Mouse (Mus musculus) hindbrain, embryonic 16.5 days (tissue): Measurements from ENCODE around the gene Tns3. TPM values are rescaled to one million over a fixed set of nuclear protein-coding genes. Genes with fewer than 3 reads are reported as not detected.
"Not testable (repeated sequence)": the region's sequence is repeated elsewhere in the genome, so short reads cannot be mapped to it uniquely, and the experiment has no call there.

Experiments
- ATAC-seq: fragments of 200-750 bp; cut with Nextera tagmentation; 2 replicates; pipeline ENCODE4 v1.8.0; 2017; ENCODE audit warnings: moderate TSS enrichment, moderate library complexity
- H3K27ac ChIP-seq: fragments of 300-500 bp; sonication (generic); 2 replicates; pipeline ENCODE4 v1.5.1; 2014; ENCODE audit warnings: low read depth, mild to moderate bottlenecking, control low read depth, low read length, moderate library complexity
- H3K27me3 ChIP-seq: fragments of 300-500 bp; sonication (generic); replicated peaks from 2 replicates; pipeline ENCODE4 v1.6.1; 2014; ENCODE audit warnings: low read length; ENCODE audit not compliant: control insufficient read depth, insufficient read depth
- H3K36me3 ChIP-seq: fragments of 300-500 bp; sonication (generic); 2 replicates; pipeline ENCODE4 v1.6.1; 2014; ENCODE audit warnings: mild to moderate bottlenecking, low read length, moderate library complexity, mixed read lengths; ENCODE audit not compliant: control insufficient read depth, insufficient read depth
- H3K4me1 ChIP-seq: fragments of 300-500 bp; sonication (generic); 2 replicates; pipeline ENCODE4 v1.6.1; 2014; ENCODE audit warnings: low read depth, low read length; ENCODE audit not compliant: control insufficient read depth, insufficient read depth
- H3K4me2 ChIP-seq: fragments of 300-500 bp; sonication (generic); 2 replicates; pipeline ENCODE4 v1.6.1; 2014; ENCODE audit warnings: mild to moderate bottlenecking, low read length, control low read depth, moderate library complexity
- H3K4me3 ChIP-seq: fragments of 300-500 bp; sonication (generic); 2 replicates; pipeline ENCODE4 v1.5.1; 2014; ENCODE audit warnings: mild to moderate bottlenecking, low read length, control low read depth, moderate library complexity
- H3K9ac ChIP-seq: fragments of 300-500 bp; sonication (generic); 2 replicates; pipeline ENCODE4 v1.6.1; 2014; ENCODE audit warnings: low read depth, mild to moderate bottlenecking, control low read depth, low read length, moderate library complexity
- H3K9me3 ChIP-seq: fragments of 300-500 bp; sonication (generic); 2 replicates; pipeline ENCODE4 v1.6.1; 2014; ENCODE audit warnings: mild to moderate bottlenecking, low read length, moderate library complexity; ENCODE audit not compliant: control insufficient read depth
- WGBS: fragments of 180-500 bp; shearing (Covaris S2); extraction: QIAGEN DNeasy Blood & Tissue Kit; methylation state at CpG from one replicate; pipeline ENCODE4 v1.1.7; 2014; 5-methylcytosine and 5-hydroxymethylcytosine counted together
- polyA plus RNA-seq: library from polyadenylated mRNA; unstranded; fragments of >200 nt; fragmentation: Nextera tagmentation; extraction: Ambion mirVana; gene quantifications from 2 replicates; pipeline ENCODE4 v1.2.1, GENCODE M21; 2015

The Tns3 gene
- polyA plus RNA-seq, 1 experiment from 2014 or later: 7.5 TPM

DNA sequence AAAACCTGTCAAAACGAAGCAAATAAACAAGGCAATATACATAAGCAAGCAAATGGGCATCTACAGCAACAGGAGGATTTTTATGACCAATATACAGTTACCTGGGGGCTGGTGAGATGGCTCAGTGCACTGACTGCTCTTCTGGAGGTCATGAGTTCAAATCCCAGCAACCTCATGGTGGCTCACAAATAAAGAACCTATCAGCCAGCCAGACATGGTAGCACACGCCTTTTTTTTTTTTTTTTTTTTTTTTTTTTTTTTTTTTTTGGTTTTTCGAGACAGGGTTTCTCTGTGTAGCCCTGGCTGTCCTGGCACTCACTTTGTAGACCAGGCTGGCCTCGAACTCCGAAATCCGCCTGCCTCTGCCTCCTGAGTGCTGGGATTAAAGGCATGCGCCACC is 45.2 kb downstream of the Tns3 start:
- H3K4me1 ChIP-seq, H3K4me2 ChIP-seq, H3K27me3 ChIP-seq, ATAC-seq, H3K36me3 ChIP-seq, H3K9me3 ChIP-seq, H3K27ac ChIP-seq, H3K4me3 ChIP-seq, H3K9ac ChIP-seq: not testable (repeated sequence)
- 93% methylated on average over 7 of the region's 7 CpGs for WGBS

DNA sequence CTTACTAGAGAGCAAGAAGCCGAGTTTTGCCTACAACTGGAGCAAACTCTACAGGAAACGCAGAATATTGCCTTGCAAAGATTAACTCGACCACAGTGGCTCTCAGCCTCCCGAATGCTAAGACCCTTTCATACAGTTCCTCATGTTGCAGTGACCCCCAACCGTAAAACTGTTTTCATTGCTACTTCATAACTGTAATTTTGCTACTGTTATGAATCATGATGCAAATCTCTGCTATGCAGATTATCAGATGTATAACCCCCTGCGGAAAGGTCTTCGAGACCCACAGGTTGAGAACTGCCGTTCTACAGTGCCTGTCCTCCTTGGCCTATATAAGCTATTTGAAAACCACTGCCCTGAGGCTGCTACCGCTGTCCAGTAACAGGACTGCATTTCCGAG is 46.0 kb downstream of the Tns3 start:
- no peak overlapping the region for H3K27ac ChIP-seq
- peaks cover under 1% of the 10 kb centered on the region for H3K4me1 ChIP-seq
- no peak overlapping the region for H3K9ac ChIP-seq
- H3K4me2 ChIP-seq: no peak overlapping the region
- no peak for ATAC-seq
- no peak overlapping the region for H3K4me3 ChIP-seq
- no peaks in the 10 kb centered on the region for H3K36me3 ChIP-seq
- 73% methylated on average over 10 of the region's 10 CpGs for WGBS
- no peaks in the 10 kb centered on the region for H3K27me3 ChIP-seq
- no peaks in the 10 kb centered on the region for H3K9me3 ChIP-seq

DNA sequence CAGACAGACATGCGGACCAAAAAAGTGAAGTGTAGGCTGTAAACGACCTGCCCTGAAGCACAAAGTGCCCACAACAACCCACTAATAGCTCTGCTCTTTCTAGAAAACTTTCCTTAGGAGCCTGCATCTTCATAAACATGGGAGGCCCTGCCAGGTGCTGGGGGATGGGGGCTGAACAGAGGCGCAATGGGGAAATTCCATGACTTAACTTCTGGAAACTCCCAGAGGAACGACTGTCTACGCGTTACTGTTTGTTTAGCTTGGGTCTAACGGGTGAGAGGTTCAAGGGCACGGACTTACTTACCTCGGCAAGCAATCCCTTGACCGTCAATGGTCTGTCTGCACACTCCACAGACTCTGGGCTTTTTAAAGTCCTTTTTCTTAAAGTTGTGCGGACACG is 48.9 kb downstream of the Tns3 start:
- H3K36me3 ChIP-seq: no peaks in the 10 kb centered on the region
- no peak overlapping the region for H3K27ac ChIP-seq
- no peak for ATAC-seq
- H3K9ac ChIP-seq: no peak overlapping the region
- no peaks in the 10 kb centered on the region for H3K4me1 ChIP-seq
- H3K4me2 ChIP-seq: no peak overlapping the region
- no peaks in the 10 kb centered on the region for H3K9me3 ChIP-seq
- WGBS: 81% methylated on average over 12 of the region's 12 CpGs
- no peak overlapping the region for H3K4me3 ChIP-seq
- H3K27me3 ChIP-seq: no peaks in the 10 kb centered on the region

DNA sequence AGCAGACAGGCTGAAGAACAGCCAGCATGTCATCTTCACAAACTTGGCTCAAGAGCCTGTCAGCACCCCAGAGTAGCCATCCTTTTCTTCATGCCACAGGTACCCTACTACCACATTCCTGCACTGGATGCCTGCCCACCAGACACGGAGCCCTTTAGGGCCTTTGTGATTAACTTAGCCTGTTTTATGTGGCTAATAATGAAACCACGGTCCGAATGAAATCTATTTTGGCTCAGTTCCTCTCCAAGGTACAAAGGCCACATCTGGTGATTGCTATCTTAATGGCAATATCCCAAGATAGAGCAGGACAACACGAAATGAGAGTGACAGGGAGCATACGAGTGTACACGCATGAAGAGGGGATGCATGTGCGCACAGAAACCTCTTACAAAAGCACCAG is 53.9 kb downstream of the Tns3 start:
- no peaks in the 10 kb centered on the region; the same call in 1 of the 2 replicates for H3K9me3 ChIP-seq
- ATAC-seq: no peak
- no peak overlapping the region for H3K27ac ChIP-seq
- WGBS: 65% methylated on average over 7 of the region's 7 CpGs
- H3K9ac ChIP-seq: no peak overlapping the region
- no peak overlapping the region for H3K4me2 ChIP-seq
- H3K4me3 ChIP-seq: no peak overlapping the region
- no peaks in the 10 kb centered on the region for H3K36me3 ChIP-seq
- no peaks in the 10 kb centered on the region for H3K4me1 ChIP-seq
- H3K27me3 ChIP-seq: no peaks in the 10 kb centered on the region

DNA sequence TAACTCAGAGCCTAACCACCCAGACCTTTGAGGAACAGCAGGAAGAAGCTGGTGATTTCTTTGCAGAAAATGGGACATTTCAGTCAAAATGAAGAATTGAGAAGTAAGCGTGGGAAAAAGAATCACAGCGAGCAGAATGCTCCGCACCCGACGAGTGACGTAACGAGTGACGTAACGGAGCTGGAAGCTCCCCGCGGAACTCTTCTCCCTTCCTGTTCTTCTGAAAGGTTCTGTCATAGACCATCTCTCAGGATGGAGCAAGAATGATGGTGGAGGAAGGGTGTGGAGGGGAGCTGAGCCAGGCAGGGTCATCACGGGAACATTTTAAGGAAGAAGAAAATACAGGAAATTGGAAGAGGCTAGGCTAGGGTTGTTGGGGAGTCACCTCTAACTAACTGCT is 54.5 kb downstream of the Tns3 start:
- no peak overlapping the region for H3K4me3 ChIP-seq
- ATAC-seq: no peak
- H3K9ac ChIP-seq: no peak overlapping the region
- no peak overlapping the region for H3K4me2 ChIP-seq
- H3K36me3 ChIP-seq: no peaks in the 10 kb centered on the region
- H3K27ac ChIP-seq: no peak overlapping the region
- 88% methylated on average over 12 of the region's 12 CpGs for WGBS
- H3K27me3 ChIP-seq: no peaks in the 10 kb centered on the region
- H3K9me3 ChIP-seq: no peaks in the 10 kb centered on the region; the same call in 1 of the 2 replicates
- H3K4me1 ChIP-seq: no peaks in the 10 kb centered on the region

DNA sequence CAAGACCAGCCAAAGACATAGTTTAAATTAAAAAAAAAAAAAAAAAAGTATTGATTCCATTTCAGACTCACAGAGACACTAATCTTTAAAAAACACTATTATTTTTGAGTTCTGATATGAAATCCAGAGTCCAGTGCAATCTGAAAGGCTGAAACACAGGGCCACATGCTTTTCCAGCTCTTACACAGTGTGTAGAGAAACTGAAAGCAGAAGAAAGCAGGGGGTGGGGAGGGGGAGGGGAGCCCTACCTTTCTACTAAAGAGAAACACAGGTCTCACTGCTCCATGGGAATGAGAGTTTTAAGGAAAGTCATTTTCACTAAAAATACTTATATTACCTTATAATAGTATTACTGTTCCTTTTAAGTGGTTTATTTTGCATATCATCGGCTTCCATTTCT is 57.2 kb downstream of the Tns3 start:
- H3K4me3 ChIP-seq: no peak overlapping the region
- no peaks in the 10 kb centered on the region for H3K36me3 ChIP-seq
- 97% methylated on average over 1 of the region's 1 CpGs for WGBS
- no peak overlapping the region for H3K9ac ChIP-seq
- H3K4me2 ChIP-seq: no peak overlapping the region
- no peaks in the 10 kb centered on the region for H3K27me3 ChIP-seq
- H3K9me3 ChIP-seq: no peaks in the 10 kb centered on the region; the same call in 1 of the 2 replicates
- no peaks in the 10 kb centered on the region for H3K4me1 ChIP-seq
- H3K27ac ChIP-seq: no peak overlapping the region
- ATAC-seq: no peak

DNA sequence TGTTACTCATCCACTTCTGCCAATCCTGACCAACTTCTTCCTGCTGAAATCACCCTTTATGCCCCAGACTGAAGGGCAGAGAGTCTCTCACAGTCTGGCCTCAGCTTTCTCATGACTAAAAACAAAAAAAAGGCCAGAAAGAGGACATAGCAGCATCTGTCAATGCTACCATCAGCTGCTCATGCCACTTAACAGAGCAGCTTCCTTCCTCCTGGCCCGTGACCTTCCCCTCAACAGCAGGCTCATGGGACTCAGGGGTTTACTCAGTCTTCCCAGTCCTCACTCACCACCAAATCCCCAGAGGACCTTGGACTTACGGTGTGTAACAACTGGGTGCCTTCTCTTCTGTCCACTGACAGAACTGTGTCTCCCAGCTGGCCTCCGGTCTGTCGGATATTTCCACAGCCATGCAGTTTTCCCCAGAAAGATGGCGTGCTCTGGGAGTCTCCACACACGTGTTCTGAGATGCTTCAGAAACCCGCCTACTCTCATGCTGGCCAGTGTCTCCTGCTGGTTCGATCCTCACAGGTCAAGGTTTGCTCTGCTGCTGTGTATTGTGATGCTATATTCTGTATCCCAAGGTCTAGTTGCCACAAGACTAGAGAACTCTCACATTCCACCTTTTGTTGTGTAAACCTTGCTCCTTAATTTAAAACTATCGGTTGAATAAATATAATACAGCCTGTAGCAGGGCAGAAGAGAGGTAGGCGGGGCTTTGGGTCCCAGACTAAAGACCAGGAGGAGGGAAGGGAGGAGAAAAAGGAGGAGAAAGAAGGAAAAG is 59.4 kb downstream of the Tns3 start:
- no peak overlapping the region for H3K27ac ChIP-seq
- no peak for ATAC-seq
- no peak overlapping the region for H3K9ac ChIP-seq
- H3K36me3 ChIP-seq: no peaks in the 10 kb centered on the region
- H3K27me3 ChIP-seq: no peaks in the 10 kb centered on the region
- H3K4me3 ChIP-seq: no peak overlapping the region
- no peaks in the 10 kb centered on the region for H3K4me1 ChIP-seq
- 83% methylated on average over 10 of the region's 10 CpGs for WGBS
- no peak overlapping the region for H3K4me2 ChIP-seq
- H3K9me3 ChIP-seq: no peaks in the 10 kb centered on the region; the same call in 1 of the 2 replicates

DNA sequence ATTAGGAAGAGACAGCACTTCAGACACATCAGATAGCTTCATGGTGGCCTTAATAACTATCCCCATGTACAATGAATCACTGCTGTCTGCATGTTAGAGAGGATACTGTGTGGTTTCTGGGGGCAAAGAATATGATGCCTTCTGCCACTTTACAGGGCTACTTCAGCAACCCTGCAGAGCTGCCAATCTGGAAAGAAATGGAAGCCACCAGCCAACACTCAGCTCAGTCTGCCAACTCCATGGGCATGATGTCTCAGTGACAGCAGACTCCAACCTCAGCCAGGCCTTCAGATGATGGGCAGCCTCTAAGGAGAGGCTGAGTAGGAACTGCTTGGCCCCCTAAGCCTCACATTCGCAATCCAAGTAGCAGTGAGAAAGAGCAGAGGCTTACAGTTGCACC is 61.7 kb downstream of the Tns3 start:
- WGBS: 76% methylated on average over 1 of the region's 1 CpGs
- H3K4me3 ChIP-seq: no peak overlapping the region

DNA sequence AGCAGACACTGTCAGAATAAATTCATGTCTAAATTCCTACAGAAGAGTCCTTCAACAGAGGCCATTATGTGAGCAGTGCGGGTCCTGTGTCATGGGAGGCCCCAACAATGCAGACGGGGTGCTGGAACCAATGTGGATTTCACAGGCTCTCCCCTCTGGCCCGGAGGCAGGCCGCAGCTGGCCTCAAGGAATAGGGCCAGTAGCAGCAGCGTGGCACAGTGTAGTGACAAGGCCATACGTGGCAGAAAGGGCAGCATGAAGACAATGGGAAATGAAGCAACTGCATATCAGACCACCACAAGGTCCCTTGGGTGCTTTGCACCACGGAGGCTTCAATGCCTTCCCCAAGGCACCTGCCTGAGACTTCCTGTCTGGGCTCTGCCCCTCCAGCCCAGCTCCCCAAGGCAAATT is 62.9 kb downstream of the Tns3 start:
- H3K4me1 ChIP-seq: no peaks in the 10 kb centered on the region
- no peak overlapping the region for H3K4me2 ChIP-seq
- no peaks in the 10 kb centered on the region; the same call in 1 of the 2 replicates for H3K9me3 ChIP-seq
- ATAC-seq: peak; percentile 70; the same call in 1 of the 2 replicates
- WGBS: 18% methylated on average over 7 of the region's 7 CpGs
- H3K4me3 ChIP-seq: no peak overlapping the region
- no peaks in the 10 kb centered on the region for H3K27me3 ChIP-seq
- H3K9ac ChIP-seq: no peak overlapping the region
- H3K36me3 ChIP-seq: no peaks in the 10 kb centered on the region
- H3K27ac ChIP-seq: no peak overlapping the region

More for the DNA sequence above, 61.7 kb downstream of the Tns3 start:
- Histone ChIP-seq H3K4me2 (no peak overlapping the region), H3K9ac (no peak overlapping the region), H3K27me3 (no peaks in the 10 kb centered on the region), H3K4me1 (no peaks in the 10 kb centered on the region), H3K36me3 (no peaks in the 10 kb centered on the region), H3K27ac (no peak overlapping the region), H3K9me3 (no peaks in the 10 kb centered on the region; the same call in 1 of the 2 replicates)
- peak; percentile 62; the same call in 1 of the 2 replicates for ATAC-seq
